Mouse (Mus musculus) adrenal gland, postnatal 14 days (tissue): Measurements from ENCODE around the gene Nhsl1. TPM values are rescaled to one million over a fixed set of nuclear protein-coding genes. Genes with fewer than 3 reads are reported as not detected.
A peak's percentile ranks its signal among the peaks of the same experiment; 100 is the strongest.

ENCODE experiments used
- DNase-seq: peaks from one replicate; pipeline ENCODE4 v3.0.0; 2021; ENCODE audit warnings: mixed read lengths
- total RNA-seq: library from RNA; stranded (reverse); gene quantifications from 2 replicates; pipeline ENCODE4 v1.2.3, GENCODE M21; 2021

The Nhsl1 gene
- total RNA-seq, 1 experiment from 2014 or later: 6.6 TPM

- DNase-seq: no peak
These were observed 169.5 kb downstream of the Nhsl1 start for GRCm38 (mm10) chr10:18488239-18488803.

DNA sequence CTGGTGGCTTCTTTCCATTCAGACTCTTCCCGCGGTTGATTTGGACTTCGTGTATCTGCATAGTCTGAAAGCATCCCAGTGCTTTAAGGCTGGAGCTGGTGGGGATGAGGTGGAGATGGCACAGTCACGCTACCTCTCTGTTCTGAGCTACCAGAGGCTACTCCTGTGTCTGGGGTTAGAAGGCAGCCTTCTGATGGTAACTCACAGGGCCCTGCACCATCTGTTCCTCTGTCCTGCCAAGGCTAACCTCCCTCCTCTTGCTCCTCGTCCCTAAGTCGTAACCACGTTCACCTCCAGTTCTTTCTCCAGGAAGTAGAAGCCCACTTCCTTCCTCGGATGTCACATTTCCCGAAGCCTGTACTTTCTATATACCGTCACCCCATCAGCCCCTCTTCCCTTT lies 171.2 kb downstream of the Nhsl1 start:
- DNase-seq: no peak

GRCm38 (mm10) chr10:18491952-18492351 lies 173.2 kb downstream of the Nhsl1 start:
- no peak for DNase-seq

DNA sequence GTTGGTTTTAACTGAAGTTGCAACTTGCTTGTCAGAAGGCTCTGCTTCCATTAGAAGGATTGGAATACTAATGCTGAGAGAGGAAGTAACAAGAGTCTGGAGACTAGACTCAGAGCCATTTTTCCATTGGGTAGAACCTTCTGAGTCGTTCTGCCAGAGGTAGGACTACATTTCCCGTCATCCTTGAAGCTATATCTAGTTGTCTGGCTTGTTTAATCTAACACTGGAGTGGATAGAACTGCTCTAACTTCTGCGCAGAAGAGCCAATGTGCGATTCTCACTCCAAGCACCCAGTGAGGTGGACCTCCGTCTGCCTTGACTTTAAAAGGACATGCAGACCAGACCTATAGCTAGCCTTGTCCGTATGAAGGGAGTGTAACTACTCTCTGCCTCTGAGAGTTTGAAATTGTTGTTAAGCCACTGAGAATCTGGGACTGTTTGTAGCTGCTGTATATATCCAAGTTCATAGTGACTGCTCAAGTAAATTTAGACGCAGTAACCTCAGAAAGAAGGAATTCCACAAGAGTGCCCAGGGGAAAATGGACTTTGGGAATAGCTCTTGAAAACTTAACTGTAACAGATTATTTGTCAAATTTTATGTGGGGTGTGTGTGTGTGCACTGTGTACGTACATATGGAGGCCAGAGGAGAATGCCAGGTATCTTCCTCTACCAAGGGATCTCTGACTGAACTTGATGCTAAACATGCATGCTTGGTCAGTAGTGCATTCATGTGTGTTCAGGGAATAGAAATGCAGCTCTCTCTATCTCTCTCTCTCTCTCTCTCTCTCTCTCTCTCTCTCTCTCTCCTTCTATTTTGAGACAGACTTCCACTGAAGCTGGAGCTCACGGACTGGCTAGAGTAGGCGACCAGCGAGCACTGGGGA lies 174.5 kb downstream of the Nhsl1 start:
- no peak for DNase-seq

- DNase-seq: no peak
These were observed 175.5 kb downstream of the Nhsl1 start for GRCm38 (mm10) chr10:18494249-18494648.

- no peak for DNase-seq
These were observed 178.3 kb downstream of the Nhsl1 start for GRCm38 (mm10) chr10:18497066-18497465.

DNA sequence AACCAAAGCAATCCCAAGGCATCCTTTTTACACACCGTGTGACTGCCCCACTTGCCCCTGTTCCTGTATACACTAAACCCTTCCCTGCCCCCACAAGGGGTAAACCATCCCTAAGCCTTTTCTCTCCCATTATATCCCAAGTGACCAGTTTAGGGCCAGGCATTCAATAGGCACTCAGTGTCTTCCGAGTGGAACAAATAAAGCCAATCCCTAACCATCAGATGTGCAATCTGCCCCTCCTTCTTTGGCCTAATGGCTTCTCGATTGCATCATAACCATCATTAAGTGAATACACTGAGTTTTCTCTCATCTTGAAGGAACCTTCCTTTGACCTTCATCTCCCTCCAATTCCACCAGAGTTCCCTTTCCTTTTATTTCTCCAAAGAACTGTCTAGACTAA lies 183.2 kb downstream of the Nhsl1 start:
- no peak for DNase-seq

- no peak for DNase-seq
These were observed 186.9 kb downstream of the Nhsl1 start for GRCm38 (mm10) chr10:18505690-18506089.

- DNase-seq: peak; percentile 36
These were observed 187.7 kb downstream of the Nhsl1 start for GRCm38 (mm10) chr10:18506501-18506946.

GRCm38 (mm10) chr10:18507869-18508473 lies 189.2 kb downstream of the Nhsl1 start:
- no peak for DNase-seq

GRCm38 (mm10) chr10:18508586-18508985 lies 189.8 kb downstream of the Nhsl1 start:
- peak; percentile 58 for DNase-seq

GRCm38 (mm10) chr10:18510663-18511062 lies 191.9 kb downstream of the Nhsl1 start:
- DNase-seq: no peak

- no peak for DNase-seq
These were observed 192.7 kb downstream of the Nhsl1 start for GRCm38 (mm10) chr10:18511496-18511895.

DNA sequence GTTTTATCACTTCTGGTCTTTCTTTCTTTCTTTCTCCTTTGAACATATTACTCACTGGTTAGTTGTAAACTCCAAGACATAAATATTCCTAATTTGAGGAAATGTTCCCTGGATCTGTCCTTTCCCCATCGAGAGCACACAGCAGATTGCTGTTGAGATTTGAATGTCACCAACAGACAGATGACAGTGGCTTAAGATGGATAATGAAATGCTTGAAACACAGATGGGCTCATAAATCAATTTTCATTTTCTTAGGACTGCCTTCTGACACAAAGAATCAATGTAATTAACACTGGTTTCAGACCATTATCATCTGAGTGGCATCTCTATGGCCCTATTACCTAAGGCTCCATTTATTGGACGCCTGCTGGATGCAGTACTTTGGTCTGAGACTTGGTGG lies 203.8 kb downstream of the Nhsl1 start:
- DNase-seq: no peak

DNA sequence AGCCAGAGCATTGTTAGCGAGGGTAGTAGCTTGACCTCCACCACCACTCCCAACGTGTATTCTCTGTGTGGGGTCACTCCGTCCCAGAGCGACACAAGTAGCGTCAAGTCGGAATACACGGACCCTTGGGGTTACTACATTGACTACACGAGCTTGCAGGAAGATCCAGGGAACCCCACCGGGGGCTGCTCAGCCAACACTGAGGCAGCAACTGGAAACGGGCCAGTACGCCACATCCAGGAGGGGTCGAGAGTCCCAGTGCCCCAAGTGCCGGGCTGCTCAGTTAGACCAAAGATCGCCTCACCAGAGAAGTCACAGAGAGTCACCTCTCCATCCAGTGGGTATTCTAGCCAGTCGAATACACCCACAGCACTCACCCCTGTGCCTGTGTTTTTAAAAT lies 206.5 kb downstream of the Nhsl1 start:
- DNase-seq: no peak

- DNase-seq: no peak
These were observed 206.9 kb downstream of the Nhsl1 start for GRCm38 (mm10) chr10:18525726-18526125.

DNA sequence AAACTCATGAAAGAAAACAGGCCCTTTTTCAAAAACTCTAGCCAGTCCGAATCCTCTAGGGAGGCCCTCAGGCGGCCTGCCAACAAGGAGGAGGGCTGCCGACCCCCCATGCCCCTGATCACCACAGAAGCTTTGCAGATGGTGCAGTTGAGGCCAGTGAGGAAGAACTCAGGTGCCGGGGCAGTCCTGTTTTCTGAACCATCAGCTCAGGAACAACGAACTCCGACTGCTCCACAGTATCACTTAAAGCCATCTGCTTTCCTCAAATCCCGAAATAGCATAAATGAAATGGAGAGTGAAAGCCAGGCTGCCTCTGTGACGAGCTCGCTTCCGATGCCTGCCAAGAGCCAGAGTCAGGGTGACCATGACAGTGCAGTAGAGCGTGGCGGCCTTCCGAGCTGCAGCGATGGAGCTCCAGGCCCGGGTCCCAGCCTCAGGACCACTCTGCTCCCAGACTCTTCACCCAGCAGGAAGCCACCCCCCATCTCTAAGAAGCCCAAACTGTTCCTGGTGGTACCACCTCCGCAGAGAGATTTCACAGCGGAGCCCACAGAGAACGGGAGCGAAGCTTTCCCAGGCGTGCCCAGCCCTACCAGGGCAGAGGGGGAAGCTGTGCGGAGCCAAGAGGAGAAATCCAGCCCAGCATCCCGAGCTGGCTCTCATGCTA lies 207.5 kb downstream of the Nhsl1 start:
- DNase-seq: no peak

DNA sequence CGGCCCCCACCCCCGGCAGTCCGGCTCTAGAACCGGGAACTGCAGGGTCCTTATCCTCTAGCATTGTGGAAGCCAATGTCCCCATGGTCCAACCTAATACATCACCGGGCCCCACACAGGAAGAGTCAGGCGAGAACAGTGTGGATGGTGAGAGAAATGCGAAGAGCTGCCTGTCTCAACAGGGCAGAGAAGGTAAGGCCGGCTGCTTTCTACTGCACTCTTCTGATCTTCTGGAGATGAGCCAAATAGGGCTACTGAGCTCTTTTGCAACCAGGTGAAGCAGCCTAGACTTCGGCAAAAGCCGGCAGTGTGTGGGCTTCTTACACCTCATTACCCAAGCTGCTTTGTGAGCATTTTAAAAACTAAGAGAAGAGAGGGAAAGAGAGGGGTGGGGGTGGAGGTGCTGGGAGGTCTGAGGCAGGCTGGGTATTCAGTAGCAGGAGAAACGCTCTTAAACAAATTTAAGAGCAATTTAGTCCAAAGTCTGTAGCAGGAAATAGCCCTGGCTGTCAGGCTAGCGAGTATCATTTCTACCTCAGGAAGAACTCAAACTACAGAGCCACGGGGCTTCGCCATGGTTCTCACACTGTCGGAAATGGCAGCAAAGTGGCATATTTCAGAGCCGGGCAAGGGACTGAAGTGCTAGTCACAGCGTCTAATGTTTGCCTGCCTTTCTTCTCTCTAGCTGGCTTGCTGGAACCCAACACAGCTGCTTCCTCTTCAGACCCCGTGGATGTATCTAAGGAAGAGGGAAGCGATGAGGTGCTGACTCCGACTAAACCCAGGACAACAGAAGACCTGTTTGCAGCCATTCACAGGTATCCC lies 208.3 kb downstream of the Nhsl1 start:
- no peak for DNase-seq

GRCm38 (mm10) chr10:18527766-18528165 lies 209.0 kb downstream of the Nhsl1 start:
- no peak for DNase-seq

DNA sequence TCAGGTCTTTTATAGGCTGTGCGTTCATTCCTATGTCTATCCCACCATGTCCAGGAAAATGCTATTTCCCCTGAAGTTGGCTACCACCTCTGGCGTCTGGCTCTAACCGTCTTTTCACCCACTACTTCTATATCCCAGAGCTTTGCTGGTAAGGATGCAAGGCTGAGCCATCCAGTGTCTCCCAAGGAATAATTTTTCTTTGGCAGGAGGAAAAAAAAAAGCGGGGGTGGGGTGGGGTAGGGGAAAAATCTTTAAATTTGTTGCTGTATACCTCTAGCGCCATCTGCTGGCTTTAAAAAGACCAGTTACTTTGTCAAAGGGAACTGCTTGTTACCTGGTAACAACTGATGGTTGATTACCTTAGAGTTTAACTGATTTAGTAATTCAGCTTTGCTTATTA lies 209.7 kb downstream of the Nhsl1 start:
- peak; percentile 57 for DNase-seq

DNA sequence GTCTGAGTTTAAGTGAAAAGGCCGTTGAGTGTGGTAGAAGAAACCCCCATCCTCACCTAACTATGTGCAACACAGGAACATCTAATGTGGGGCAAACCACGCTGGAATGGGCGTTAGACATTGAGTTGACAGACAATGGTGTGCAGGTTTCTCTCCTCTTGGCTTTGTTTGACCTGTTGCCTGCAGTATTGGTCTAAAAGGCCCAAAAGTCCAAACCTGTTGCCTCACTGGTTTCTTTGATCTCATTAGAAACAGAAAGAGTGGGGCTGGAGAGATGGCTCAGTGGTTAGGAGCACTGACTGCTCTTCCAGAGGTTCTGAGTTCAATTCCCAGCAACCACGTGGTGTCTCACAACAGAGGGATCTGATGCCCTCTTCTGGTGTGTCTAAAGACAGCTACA lies 210.4 kb downstream of the Nhsl1 start:
- no peak for DNase-seq

DNA sequence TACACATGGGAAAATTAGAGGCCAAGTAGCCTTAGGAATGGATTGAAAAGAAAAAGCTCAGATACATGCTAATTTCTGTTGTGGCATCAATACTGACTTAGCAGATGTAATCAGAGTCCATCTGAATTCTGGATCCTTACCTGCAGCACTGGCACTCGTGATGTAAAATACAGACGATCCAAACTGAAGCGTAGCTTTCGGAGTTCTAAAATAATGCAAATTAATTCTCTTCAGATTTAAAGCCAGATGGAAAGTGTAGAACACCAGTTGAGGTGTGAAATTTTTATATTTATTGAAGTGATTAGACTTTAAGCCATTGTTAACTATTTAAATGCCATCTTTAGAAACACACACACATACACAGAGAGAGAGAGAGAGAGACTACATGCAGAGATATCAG lies 211.4 kb downstream of the Nhsl1 start:
- no peak for DNase-seq
